Comparison of ENCODE assay signal across 10 mouse cellular contexts in genomic region chr17:36989437-36989836, GRCm38 (mm10). TPM values are rescaled to one million over a fixed set of nuclear protein-coding genes. Genes with fewer than 3 reads are reported as not detected.
DNase-seq lines count a peak whose midpoint lies in the region; ATAC-seq and TF ChIP-seq lines count a peak whose summit lies in the region.
"Had no signal": no experiment of that assay in that cellular context is flagged by ENCODE, and none has a peak within 500 bp of the region (broad histone marks: within the 10 kb centered on the region; RNA-seq: fewer than 3 reads in every experiment).

TSS of gene H2-M5 (minus strand) at chr17:36989537.

- no peak for ATAC-seq in heart, embryonic 12.5 days (ENCODE audit: insufficient number of reproducible peaks, low FRiP score)
- ATAC-seq in lung, postnatal 0 days, result no peak
- ATAC-seq in limb, embryonic 12.5 days (ENCODE audit: insufficient number of reproducible peaks, insufficient read depth, low FRiP score, low TSS enrichment, low read depth), result no peak
- ATAC-seq in stomach, embryonic 15.5 days (ENCODE audit: insufficient read depth, low FRiP score, low read depth), result no peak; the same call in 1 of the 2 replicates

- intact Hi-C loops in heart, postnatal 14 days (cut with DNase I), result no loop called here

- H3K9ac ChIP-seq in heart, embryonic 12.5 days, result no peak within 1 kb of the TSS
- no peak within 1 kb of the TSS for H3K9ac ChIP-seq in lung, postnatal 0 days (replicated peaks; ENCODE audit: low read depth)
- H3K9ac ChIP-seq in limb, embryonic 12.5 days (replicated peaks), result no peak within 1 kb of the TSS
- H3K9ac ChIP-seq in stomach, embryonic 15.5 days, result no peak within 1 kb of the TSS

- no peak for DNase-seq in heart, postnatal 14 days
- DNase-seq in lung, postnatal 0 days (ENCODE audit: low spot score), result no peak
- no peak for DNase-seq in lung, adult 18-20 months
- no peak for DNase-seq in cerebellum, adult 9-11 months
- DNase-seq in frontal cortex, postnatal 10 days (ENCODE audit: low spot score in 2 of 2), result no peak
- DNase-seq: layer of hippocampus, adult 9-11 months; lung, postnatal 4 days had no signal

- H3K4me1 ChIP-seq in heart, embryonic 12.5 days (replicated peaks), result peaks cover 4% of the 10 kb centered on the region; the same call in 1 of the 2 replicates
- H3K4me1 ChIP-seq in lung, postnatal 0 days (ENCODE audit: insufficient read depth, low read depth, low read length), result no peaks in the 10 kb centered on the region
- 0 out of 2 replicates have a peak, but pooled peaks cover 2% of the 10 kb centered on the region for H3K4me1 ChIP-seq in limb, embryonic 12.5 days (replicated peaks)
- no peaks in the 10 kb centered on the region for H3K4me1 ChIP-seq in stomach, embryonic 15.5 days

- H3K4me3 ChIP-seq in heart, embryonic 12.5 days, result peak within 1 kb of the TSS; percentile 33
- H3K4me3 ChIP-seq in lung, postnatal 0 days (ENCODE audit: low read depth, low read length), result no peak within 1 kb of the TSS
- peak within 1 kb of the TSS; percentile 23 for H3K4me3 ChIP-seq in limb, embryonic 12.5 days (replicated peaks)
- H3K4me3 ChIP-seq in stomach, embryonic 15.5 days (replicated peaks), result peak within 1 kb of the TSS; percentile 14; the same call in 1 of the 2 replicates

- H3K9me3 ChIP-seq in heart, embryonic 12.5 days (replicated peaks), result no peaks in the 10 kb centered on the region
- H3K9me3 ChIP-seq in lung, postnatal 0 days (ENCODE audit: low read length), result no peaks in the 10 kb centered on the region
- H3K9me3 ChIP-seq in limb, embryonic 12.5 days, result no peaks in the 10 kb centered on the region
- no peaks in the 10 kb centered on the region for H3K9me3 ChIP-seq in stomach, embryonic 15.5 days

- H3K27me3 ChIP-seq in heart, embryonic 12.5 days (replicated peaks), result peaks cover 32% of the 10 kb centered on the region
- no peaks in the 10 kb centered on the region for H3K27me3 ChIP-seq in lung, postnatal 0 days (replicated peaks; ENCODE audit: insufficient read depth, low read length)
- peaks cover 32% of the 10 kb centered on the region for H3K27me3 ChIP-seq in limb, embryonic 12.5 days
- peaks cover 18% of the 10 kb centered on the region; the same call in 1 of the 2 replicates for H3K27me3 ChIP-seq in stomach, embryonic 15.5 days (replicated peaks)

- TF ChIP-seq CTCF in lung, postnatal 0 days (IDR thresholded peaks at IDR 0.05), result no peak

- no peak for TF ChIP-seq EP300 in lung, postnatal 0 days (IDR thresholded peaks at IDR 0.05)

- H3K36me3 ChIP-seq in heart, embryonic 12.5 days, result no peaks in the 10 kb centered on the region
- H3K36me3 ChIP-seq in lung, postnatal 0 days (ENCODE audit: insufficient read depth, low read length), result no peaks in the 10 kb centered on the region
- H3K36me3 ChIP-seq in limb, embryonic 12.5 days, result no peaks in the 10 kb centered on the region
- no peaks in the 10 kb centered on the region for H3K36me3 ChIP-seq in stomach, embryonic 15.5 days

- WGBS in heart, embryonic 12.5 days, result 23% methylated on average over 5 of the region's 5 CpGs
- WGBS in lung, postnatal 0 days, result 34% methylated on average over 5 of the region's 5 CpGs
- WGBS in limb, embryonic 12.5 days, result 27% methylated on average over 5 of the region's 5 CpGs
- 28% methylated on average over 5 of the region's 5 CpGs for WGBS in stomach, embryonic 15.5 days

- peak within 1 kb of the TSS; percentile 64 for H3K4me2 ChIP-seq in heart, embryonic 12.5 days
- peak within 1 kb of the TSS; percentile 32 for H3K4me2 ChIP-seq in lung, postnatal 0 days (replicated peaks; ENCODE audit: low read depth, low read length)
- H3K4me2 ChIP-seq in limb, embryonic 12.5 days, result peak within 1 kb of the TSS; percentile 44
- peak within 1 kb of the TSS; percentile 39 for H3K4me2 ChIP-seq in stomach, embryonic 15.5 days

- no peak within 1 kb of the TSS for H3K27ac ChIP-seq in heart, embryonic 12.5 days (ENCODE audit: poor library complexity, severe bottlenecking)
- H3K27ac ChIP-seq in lung, postnatal 0 days (ENCODE audit: low read length), result no peak within 1 kb of the TSS
- no peak within 1 kb of the TSS for H3K27ac ChIP-seq in limb, embryonic 12.5 days
- H3K27ac ChIP-seq in stomach, embryonic 15.5 days, result no peak within 1 kb of the TSS

RNA-seq across cellular contexts. Expression of gene H2-M5, which starts in this region (rescaled TPM):
- polyA plus RNA-seq in heart, embryonic 12.5 days (2016; fragmentation: Nextera tagmentation; extraction: Ambion mirVana), result 0.31 and 0.36 TPM in 2 replicates
- under 1 TPM; 0.15 to 0.31 TPM for total RNA-seq in heart, postnatal 14 days (2021)
- 0.13 and 0.21 TPM in 2 replicates for polyA plus RNA-seq in lung, postnatal 0 days (2015; fragmentation: Nextera tagmentation; extraction: Ambion mirVana)
- polyA plus RNA-seq in limb, embryonic 12.5 days (2016; fragmentation: Nextera tagmentation; extraction: Ambion mirVana), result 1.4 and 1.9 TPM in 2 replicates
- polyA plus RNA-seq in stomach, embryonic 15.5 days (2015; fragmentation: Nextera tagmentation; extraction: Ambion mirVana), result 0.27 and 0.37 TPM in 2 replicates
